Mouse (Mus musculus): ENCODE results near the gene Olfr1123.
"Not testable (repeated sequence)": the region's sequence is repeated elsewhere in the genome, so short reads cannot be mapped to it uniquely, and the experiment has no call there.

Gene Olfr1123

GRCm38 (mm10) chr2:87416335-87416734 lies at the start of gene Olfr1123:
Gene Olfr1123 (plus strand): TSS chr2:87416635.
- no peak for DNase-seq (ENCODE audit: inconsistent ontology term)

GRCm38 (mm10) chr2:87369595-87369994 lies 46.8 kb upstream of the Olfr1123 start, which contains the start of gene Olfr1121:
Gene Olfr1121 (plus strand): TSS chr2:87369895.
- DNase-seq (ENCODE audit: inconsistent ontology term) = no peak

- no peak for DNase-seq (ENCODE audit: inconsistent ontology term)
Measured at GRCm38 (mm10) chr2:87371726-87372125, 44.7 kb upstream of the Olfr1123 start.

- DNase-seq (ENCODE audit: inconsistent ontology term) = no peak
Measured at GRCm38 (mm10) chr2:87383935-87384334, 32.5 kb upstream of the Olfr1123 start.

GRCm38 (mm10) chr2:87385549-87385948 lies 30.9 kb upstream of the Olfr1123 start, which contains the start of gene Olfr1122:
Gene Olfr1122 (plus strand): TSS chr2:87385849.
- DNase-seq (ENCODE audit: inconsistent ontology term) = no peak

GRCm38 (mm10) chr2:87393605-87394004 lies 22.8 kb upstream of the Olfr1123 start:
- not testable (repeated sequence) for DNase-seq (ENCODE audit: inconsistent ontology term)

GRCm38 (mm10) chr2:87394686-87395085 lies 21.7 kb upstream of the Olfr1123 start:
- not testable (repeated sequence) for DNase-seq (ENCODE audit: inconsistent ontology term)

GRCm38 (mm10) chr2:87429975-87430374 lies 13.5 kb downstream of the Olfr1123 start, which contains the start of gene Olfr1124:
Gene Olfr1124 (plus strand): TSS chr2:87430275.
- no peak for DNase-seq (ENCODE audit: inconsistent ontology term)

GRCm38 (mm10) chr2:87437731-87438130 lies 21.3 kb downstream of the Olfr1123 start:
- no peak for DNase-seq (ENCODE audit: inconsistent ontology term)

GRCm38 (mm10) chr2:87453662-87454061 lies 37.2 kb downstream of the Olfr1123 start, which contains the start of gene Olfr1126:
Gene Olfr1126 (plus strand): TSS chr2:87453962.
- no peak for DNase-seq (ENCODE audit: inconsistent ontology term)

- no peak for DNase-seq (ENCODE audit: inconsistent ontology term)
Measured at GRCm38 (mm10) chr2:87461769-87462168, 45.3 kb downstream of the Olfr1123 start.
